Mouse (Mus musculus) C3H10T1/2 (cell line): ENCODE data around the gene Ppp1r26. TPM values are rescaled to one million over a fixed set of nuclear protein-coding genes. Genes with fewer than 3 reads are reported as not detected.

Experiments used
- polyA plus RNA-seq, 2 experiments: library from polyadenylated mRNA; unstranded; fragments of >200 nt; fragmentation: generic; extraction: Trizol; gene quantifications; one replicate each; pipeline ENCODE4 v1.2.1; 2012; ENCODE audit warnings: missing spikeins in 2 of 2

Ppp1r26 gene
- polyA plus RNA-seq: under 1 TPM in 1 of 2 experiments, not detected in 1; 0.04 TPM

GRCm38 (mm10) chr2:28446515-28447314 lies at the start of gene Ppp1r26:
Gene Ppp1r26, plus strand, starts transcription at chr2:28446800.

GRCm38 (mm10) chr2:28465836-28466518 lies 19.4 kb downstream of the Ppp1r26 start, which contains the start of gene 1700007K13Rik:
Gene 1700007K13Rik, minus strand, starts transcription at chr2:28466332.

GRCm38 (mm10) chr2:28467860-28468485 lies 21.4 kb downstream of the Ppp1r26 start, which contains the start of gene Mrps2:
Gene Mrps2, plus strand, starts transcription at chr2:28468066.

GRCm38 (mm10) chr2:28496671-28497070 lies 50.1 kb downstream of the Ppp1r26 start, which contains the start of gene Gbgt1:
Gene Gbgt1, plus strand, starts transcription at chr2:28496891.

Other genes starting within 250 kb of the Ppp1r26 start
- 1 to 10 TPM in 1 of 2 experiments, under 1 TPM in 1; 0.63 to 1.1 TPM for gene 1700007K13Rik, start 19.5 kb downstream of the Ppp1r26 start, polyA plus RNA-seq
- gene Mrps2, start 21.3 kb downstream of the Ppp1r26 start, polyA plus RNA-seq: 10 to 100 TPM; 12.9 to 17.0 TPM
- under 1 TPM in 1 of 2 experiments, not detected in 1; 0.38 TPM for gene Gbgt1, start 50.1 kb downstream of the Ppp1r26 start, polyA plus RNA-seq
- not detected for gene Gm10134, start 59.3 kb downstream of the Ppp1r26 start, polyA plus RNA-seq
- 10 to 100 TPM in 1 of 2 experiments, 1 to 10 TPM in 1; 4.8 to 61.9 TPM for gene Ralgds, start 66.3 kb downstream of the Ppp1r26 start, polyA plus RNA-seq
- under 1 TPM in 1 of 2 experiments, not detected in 1; 0.07 TPM for gene Cel, start 116.6 kb downstream of the Ppp1r26 start, polyA plus RNA-seq
- gene Gtf3c5, start 137.0 kb downstream of the Ppp1r26 start, polyA plus RNA-seq: 10 to 100 TPM; 24.3 to 31.8 TPM
- not detected for gene Gfi1b, start 175.2 kb downstream of the Ppp1r26 start, polyA plus RNA-seq
- gene Tsc1, start 194.4 kb downstream of the Ppp1r26 start, polyA plus RNA-seq: 1 to 10 TPM; 1.9 to 7.6 TPM